15 mouse cellular contexts compared by ENCODE assay signal in genomic region chr17:3562405-3562804, GRCm38 (mm10). TPM values are rescaled to one million over a fixed set of nuclear protein-coding genes. Genes with fewer than 3 reads are reported as not detected.
A peak's percentile ranks its signal among the peaks of the same experiment; 100 is the strongest.
DNase-seq lines count a peak whose midpoint lies in the region; ATAC-seq and TF ChIP-seq lines count a peak whose summit lies in the region.
"Had no signal": no experiment of that assay in that cellular context is flagged by ENCODE, and none has a peak within 500 bp of the region (broad histone marks: within the 10 kb centered on the region; RNA-seq: fewer than 3 reads in every experiment).

No protein-coding gene starts in this region.

- no peak overlapping the region for H3K4me3 ChIP-seq in kidney, postnatal 0 days (replicated peaks; ENCODE audit: low read depth, low read length)
- H3K4me3 ChIP-seq in testis, adult 2 months (ENCODE audit: control insufficient read depth, low read depth, low read length), result peak overlapping the region; percentile 85
- H3K4me3 ChIP-seq in bone marrow, adult 2 months (replicated peaks; ENCODE audit: control insufficient read depth, low read depth, low read length), result no peak overlapping the region
- H3K4me3 ChIP-seq: kidney, embryonic 15.5 days; liver, embryonic 15.5 days; midbrain, embryonic 10.5 days had no signal

- TF ChIP-seq CTCF in kidney, postnatal 0 days (IDR thresholded peaks at IDR 0.05; ENCODE audit: low read depth), result peak; percentile 30; the same call in 1 of the 2 replicates
- peak; percentile 28; the same call in 1 of the 2 replicates for TF ChIP-seq CTCF in testis, adult 2 months (IDR thresholded peaks at IDR 0.05; ENCODE audit: control insufficient read depth, insufficient read depth, insufficient replicate concordance, low read depth, low read length)
- peak; percentile 38; the same call in 1 of the 2 replicates for TF ChIP-seq CTCF in bone marrow, adult 2 months (IDR thresholded peaks at IDR 0.05; ENCODE audit: control insufficient read depth, insufficient read depth, low read length)

- no peak overlapping the region for H3K27ac ChIP-seq in kidney, postnatal 0 days
- H3K27ac ChIP-seq in testis, adult 2 months (ENCODE audit: control insufficient read depth, insufficient read depth, low read depth, low read length), result peak overlapping the region; percentile 79
- H3K27ac ChIP-seq in bone marrow, adult 2 months (ENCODE audit: control insufficient read depth, insufficient read depth, low read depth, low read length, poor library complexity), result no peak overlapping the region
- H3K27ac ChIP-seq: kidney, embryonic 15.5 days; liver, embryonic 15.5 days; midbrain, embryonic 10.5 days had no signal

- H3K36me3 ChIP-seq in kidney, postnatal 0 days (ENCODE audit: insufficient read depth, low read length), result no peaks in the 10 kb centered on the region
- no peaks in the 10 kb centered on the region for H3K36me3 ChIP-seq in testis, adult 2 months (ENCODE audit: control insufficient read depth, insufficient read depth, low read length)
- H3K36me3 ChIP-seq: kidney, embryonic 15.5 days; liver, embryonic 15.5 days; midbrain, embryonic 10.5 days had no signal

- H3K4me2 ChIP-seq in kidney, postnatal 0 days (ENCODE audit: low read length), result no peak overlapping the region
- H3K4me2 ChIP-seq: heart, embryonic 11.5 days; kidney, embryonic 15.5 days; liver, embryonic 15.5 days had no signal

- WGBS in kidney, postnatal 0 days, result 59% methylated on average over 8 of the region's 8 CpGs
- WGBS in bone marrow, adult 2 months, result 68% methylated on average over 8 of the region's 8 CpGs

- TF ChIP-seq POLR2A in testis, adult 2 months (IDR thresholded peaks at IDR 0.05; ENCODE audit: control insufficient read depth, low read depth, low read length), result no peak
- TF ChIP-seq POLR2A in bone marrow, adult 2 months (IDR thresholded peaks at IDR 0.05; ENCODE audit: borderline replicate concordance, control insufficient read depth, low read depth, low read length), result no peak

- no peak overlapping the region for H3K9ac ChIP-seq in kidney, postnatal 0 days (ENCODE audit: low read depth, low read length)
- H3K9ac ChIP-seq: kidney, embryonic 15.5 days; liver, embryonic 15.5 days had no signal

- H3K4me1 ChIP-seq in kidney, postnatal 0 days (replicated peaks; ENCODE audit: insufficient read depth, low read length), result no peaks in the 10 kb centered on the region
- peaks cover 9% of the 10 kb centered on the region for H3K4me1 ChIP-seq in testis, adult 2 months (ENCODE audit: control insufficient read depth, insufficient read depth, low read length)
- H3K4me1 ChIP-seq in bone marrow, adult 2 months (ENCODE audit: control insufficient read depth, insufficient read depth, low read length), result no peaks in the 10 kb centered on the region

- no peaks in the 10 kb centered on the region for H3K9me3 ChIP-seq in kidney, postnatal 0 days (replicated peaks; ENCODE audit: low read length)
- H3K9me3 ChIP-seq: kidney, embryonic 15.5 days; liver, embryonic 15.5 days; midbrain, embryonic 10.5 days had no signal

- ATAC-seq in kidney, postnatal 0 days (replicated peaks; ENCODE audit: low FRiP score, low read depth), result no peak
- ATAC-seq: hindbrain, embryonic 16.5 days had no signal

- no peaks in the 10 kb centered on the region for H3K27me3 ChIP-seq in kidney, postnatal 0 days (ENCODE audit: insufficient read depth, low read length)
- no peaks in the 10 kb centered on the region for H3K27me3 ChIP-seq in testis, adult 2 months (ENCODE audit: control insufficient read depth, insufficient read depth, low read length)
- H3K27me3 ChIP-seq: kidney, embryonic 15.5 days; liver, embryonic 15.5 days had no signal

- DNase-seq in kidney, postnatal 0 days (ENCODE audit: low spot score), result no peak
- no peak for DNase-seq in kidney, postnatal 14 days
- DNase-seq in testis, postnatal 14 days (ENCODE audit: low spot score), result no peak
- DNase-seq in thymus, postnatal 36 days, result peak; percentile 11 to 14
- no peak for DNase-seq in cerebellum, adult 8-10 months
- no peak for DNase-seq in urinary bladder, adult 2 months (ENCODE audit: low spot score)
- DNase-seq: adrenal gland, adult 2 months; cerebellum, adult 11 months had no signal

RNA-seq across cellular contexts. Expression of gene Tfb1m, which starts 4.8 kb away (rescaled TPM):
- polyA plus RNA-seq in kidney, postnatal 0 days (2015; fragmentation: Nextera tagmentation; extraction: Ambion mirVana), result 13.3 and 15.0 TPM in 2 replicates
- 30.5 and 35.6 TPM in 2 replicates for polyA plus RNA-seq in testis, adult 2 months (2012; rRNA removed)
- polyA plus RNA-seq in bone marrow, adult 2 months (2011; ENCODE audit: insufficient read depth, insufficient read length, low replicate concordance, missing spikeins), result 5.6 and 5.8 TPM in 2 replicates
- polyA plus RNA-seq in urinary bladder, adult 2 months (2012; rRNA removed), result 9.1 and 9.9 TPM in 2 replicates

RNA-seq across cellular contexts. Expression of gene Cldn20, which starts 30.1 kb away (rescaled TPM):
- 0.25 TPM in 1 of 2 replicates, not detected in the other for polyA plus RNA-seq in kidney, postnatal 0 days (2015; fragmentation: Nextera tagmentation; extraction: Ambion mirVana)
- not detected in 2 replicates for polyA plus RNA-seq in testis, adult 2 months (2012; rRNA removed)
- not detected in 2 replicates for polyA plus RNA-seq in bone marrow, adult 2 months (2011; ENCODE audit: insufficient read depth, insufficient read length, low replicate concordance, missing spikeins)
- polyA plus RNA-seq in urinary bladder, adult 2 months (2012; rRNA removed), result 0.25 and 0.74 TPM in 2 replicates
- polyA plus RNA-seq: adrenal gland, adult 2 months; heart, embryonic 11.5 days; hindbrain, embryonic 16.5 days; liver, embryonic 15.5 days; midbrain, embryonic 10.5 days had no signal

Comparison
In these comparisons a context has a peak if more than half of its experiments do, and no peak if none do; other contexts are left out.
1. DNase-seq: peak in thymus, postnatal 36 days (2 of 2); none in kidney, postnatal 0 days (single experiment), kidney, postnatal 14 days (single experiment), testis, postnatal 14 days (single experiment), cerebellum, adult 8-10 months (single experiment) and urinary bladder, adult 2 months (single experiment).
2. Peak in every context shown above with its lines, with median percentiles within 50 percentile points of each other: CTCF ChIP-seq.